Mouse (Mus musculus): ENCODE data around the gene Hyal3.

GRCm38 (mm10) chr9:107617461-107617860 is 36.8 kb downstream of the Hyal3 start:
- TF ChIP-seq CTCF (conservative IDR thresholded peaks at IDR 0.05; ENCODE audit: insufficient read depth, insufficient read length, low read depth, low read length) (no peak), POLR2A (IDR thresholded peaks at IDR 0.05; ENCODE audit: low read depth, low read length) (no peak)

Measured in kidney, adult 2 months (tissue).